Mouse (Mus musculus) cerebellum, adult (tissue): ENCODE data around the gene Syt13.

Experiments used
- ATAC-seq: cut with Nextera tagmentation; 2 replicates; pipeline ENCODE4 v1.9.2; 2017; ENCODE audit warnings: mild to moderate bottlenecking, moderate library complexity, mixed read lengths; ENCODE audit not compliant: insufficient number of reproducible peaks, low FRiP score, low TSS enrichment

Gene Syt13

DNA sequence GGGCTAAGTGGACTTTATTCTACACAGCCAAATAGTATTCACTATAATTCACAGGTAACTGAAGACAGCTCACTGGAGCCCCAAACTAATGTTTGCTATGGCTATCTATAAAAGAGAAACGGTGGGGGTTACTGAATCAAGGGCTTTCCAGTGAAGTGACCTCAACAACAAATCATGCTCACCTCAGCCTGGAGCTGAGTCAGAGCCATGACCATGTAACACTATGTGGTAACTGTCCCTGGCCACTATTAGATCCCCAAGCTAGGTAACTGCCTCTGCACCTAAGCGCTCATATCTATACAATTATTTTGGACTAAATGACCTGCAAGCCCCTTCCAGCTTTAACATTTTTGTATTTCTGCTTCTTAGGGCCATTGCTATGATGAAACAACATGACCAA lies 42.0 kb downstream of the Syt13 start:
- ATAC-seq: no peak

DNA sequence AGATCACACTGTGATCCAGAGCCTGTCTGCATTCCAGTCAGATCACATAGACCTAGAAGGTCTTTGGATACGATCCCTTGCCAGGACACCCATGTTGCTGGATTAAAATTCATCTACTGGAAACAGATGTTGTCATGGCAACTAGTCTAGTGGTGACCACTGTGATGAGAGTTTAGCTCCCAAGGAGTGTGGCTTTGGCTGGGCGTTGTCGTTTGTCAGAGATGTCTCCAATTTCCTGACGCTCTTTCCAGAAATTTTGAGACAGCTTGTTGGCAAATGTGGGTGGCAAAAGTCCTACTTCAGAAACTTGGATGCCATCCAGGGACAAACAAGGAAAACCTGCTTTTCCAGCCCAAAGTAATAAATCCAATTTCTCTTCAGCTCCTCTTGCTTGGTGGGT lies 43.7 kb downstream of the Syt13 start:
- ATAC-seq: no peak

DNA sequence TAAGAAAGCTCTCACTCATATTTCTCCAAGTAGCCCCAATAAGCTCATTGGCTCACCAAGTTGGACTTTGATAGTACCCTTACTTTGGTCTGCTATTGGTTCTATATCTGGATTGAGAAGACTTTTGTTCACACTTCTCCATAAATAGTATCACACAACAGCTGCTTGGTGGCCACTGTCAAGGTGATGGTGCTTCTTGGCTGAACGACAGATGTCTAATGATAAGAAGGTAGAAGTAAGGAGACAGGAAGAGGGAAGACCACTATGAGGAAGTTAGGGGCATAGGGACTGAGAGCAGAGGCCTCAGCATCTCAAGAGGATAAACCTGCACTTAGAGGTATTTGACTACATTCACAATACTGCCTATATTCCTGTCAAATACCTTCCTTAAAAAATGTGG lies 49.4 kb downstream of the Syt13 start:
- no peak for ATAC-seq

DNA sequence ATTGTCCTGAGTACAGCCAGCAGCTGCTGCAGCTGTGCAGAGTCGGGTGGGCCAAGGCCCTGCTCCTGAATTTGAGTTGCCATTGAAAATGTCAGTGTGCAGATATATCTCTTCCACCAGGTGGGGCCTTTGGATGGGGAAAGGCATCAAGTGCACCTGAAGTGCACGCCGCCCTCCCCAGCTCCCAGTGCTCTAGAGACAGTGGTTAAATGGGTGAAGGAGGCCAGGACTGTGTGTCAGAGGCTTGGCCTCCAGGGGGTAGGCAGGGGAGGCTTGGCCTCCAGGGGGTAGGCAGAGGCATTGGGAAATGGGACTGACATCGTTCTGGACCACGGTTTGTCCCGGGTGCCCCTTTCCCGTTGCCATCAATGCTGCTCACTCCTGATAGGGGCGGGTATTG lies 51.4 kb downstream of the Syt13 start:
- no peak for ATAC-seq

DNA sequence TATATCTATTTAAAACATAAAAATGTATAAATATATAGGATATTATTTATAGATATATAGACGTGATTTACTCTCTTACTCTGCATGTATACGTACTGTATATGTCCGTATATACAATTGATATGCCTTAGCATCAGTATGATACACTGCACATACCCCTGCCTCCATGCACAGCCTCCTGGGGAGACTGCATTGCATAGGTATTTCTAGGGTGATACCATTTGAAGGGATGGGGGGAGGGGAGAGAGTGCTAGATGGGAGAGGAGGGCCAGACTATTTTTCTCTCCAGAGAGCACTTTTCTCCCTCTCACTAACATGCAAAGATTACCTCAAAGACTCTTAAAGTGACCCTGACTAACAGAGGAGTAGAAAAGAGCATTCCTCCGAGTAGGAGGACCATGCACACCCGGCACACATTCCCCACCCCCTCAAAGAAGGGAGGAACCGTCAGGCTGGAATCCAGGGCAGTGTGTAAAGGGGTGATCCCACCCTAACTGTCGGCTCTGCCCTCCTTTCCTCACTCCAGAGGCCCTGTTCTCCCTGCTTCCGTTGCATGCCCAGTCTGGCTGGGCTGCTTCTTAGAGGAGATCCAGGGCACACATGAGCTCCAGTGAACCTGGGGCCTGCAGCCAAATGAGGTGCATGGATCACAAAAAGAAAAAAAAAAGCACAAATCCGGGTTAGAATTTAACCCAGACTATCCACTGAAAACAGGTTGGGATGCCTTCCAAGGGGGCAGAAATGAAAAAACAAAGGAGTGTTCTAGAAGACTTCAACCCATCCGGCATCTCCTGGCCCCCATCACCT lies 52.3 kb downstream of the Syt13 start:
- no peak for ATAC-seq

DNA sequence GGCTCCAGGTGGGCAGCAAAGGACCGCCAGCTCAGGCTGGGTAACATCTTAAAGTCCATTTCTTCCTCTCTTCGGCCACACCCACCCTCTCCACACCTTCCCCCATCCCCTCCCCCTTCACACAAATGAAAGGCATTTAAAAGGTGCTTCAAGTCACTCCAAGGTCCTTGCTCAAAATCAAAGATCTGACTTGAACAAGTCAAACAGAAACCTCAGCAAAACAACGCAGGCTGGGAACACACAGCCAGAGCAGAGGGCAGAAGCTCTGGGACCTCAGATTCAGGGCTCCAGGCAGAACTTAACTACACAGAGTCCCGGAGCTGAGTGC lies 52.9 kb downstream of the Syt13 start:
- no peak for ATAC-seq

DNA sequence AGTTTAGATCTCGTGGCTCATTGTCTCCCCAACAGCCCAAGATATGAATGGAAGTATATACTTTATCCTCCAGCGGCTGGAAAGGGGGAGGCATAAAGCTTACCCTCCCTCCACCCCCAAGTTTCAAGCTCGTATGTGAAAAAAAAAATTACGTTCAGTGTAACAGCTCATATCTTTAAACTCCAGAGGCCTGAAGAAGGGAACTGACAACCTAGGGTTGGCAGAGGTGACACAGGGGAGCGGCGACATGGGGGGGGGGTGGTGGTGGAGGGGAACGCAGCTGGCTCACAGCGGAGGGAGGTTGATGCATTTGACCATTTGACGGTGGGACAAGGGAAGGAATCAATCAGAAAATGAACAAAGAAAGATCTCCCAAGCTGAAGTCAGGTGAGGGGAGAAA lies 56.2 kb downstream of the Syt13 start:
- ATAC-seq: no peak

DNA sequence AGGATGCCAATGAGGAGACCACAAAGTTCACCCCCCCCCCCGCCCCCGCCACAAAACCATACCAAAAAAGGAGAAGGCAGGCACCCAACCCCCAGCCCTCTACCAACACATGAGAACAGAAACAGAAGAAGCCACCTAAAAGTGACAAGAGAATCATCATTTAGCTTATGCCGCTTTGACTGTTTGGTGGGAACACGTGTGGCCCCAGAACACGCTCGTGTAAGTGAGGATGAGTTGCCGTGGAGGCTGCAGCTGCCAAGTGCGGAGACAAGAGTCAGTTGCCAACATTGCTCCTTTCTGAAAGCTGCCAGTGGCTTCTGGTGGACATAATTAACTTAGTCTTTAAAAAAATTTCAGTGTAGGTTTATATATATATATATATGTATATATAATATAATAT lies 56.6 kb downstream of the Syt13 start:
- ATAC-seq: no peak

DNA sequence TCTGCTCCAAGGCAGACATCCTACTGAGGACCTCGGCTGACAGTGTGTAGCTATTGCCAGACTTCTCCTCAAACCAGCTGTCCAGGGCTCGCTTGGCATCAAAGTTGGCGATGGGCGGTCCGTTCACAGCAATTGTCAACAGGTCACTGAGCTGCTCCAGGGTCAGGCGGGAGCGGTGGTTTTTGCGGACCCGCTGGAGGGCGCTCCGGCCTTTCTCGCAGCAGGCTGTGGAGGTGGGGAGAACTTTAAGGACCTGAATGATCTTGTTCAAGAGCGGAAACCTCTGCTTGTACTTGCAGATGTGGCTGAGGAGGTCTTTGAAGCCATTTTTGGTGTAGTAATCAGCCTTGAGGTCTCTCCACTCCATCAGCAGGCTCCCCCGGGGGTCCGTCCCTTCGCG lies 57.2 kb downstream of the Syt13 start:
- ATAC-seq: no peak

DNA sequence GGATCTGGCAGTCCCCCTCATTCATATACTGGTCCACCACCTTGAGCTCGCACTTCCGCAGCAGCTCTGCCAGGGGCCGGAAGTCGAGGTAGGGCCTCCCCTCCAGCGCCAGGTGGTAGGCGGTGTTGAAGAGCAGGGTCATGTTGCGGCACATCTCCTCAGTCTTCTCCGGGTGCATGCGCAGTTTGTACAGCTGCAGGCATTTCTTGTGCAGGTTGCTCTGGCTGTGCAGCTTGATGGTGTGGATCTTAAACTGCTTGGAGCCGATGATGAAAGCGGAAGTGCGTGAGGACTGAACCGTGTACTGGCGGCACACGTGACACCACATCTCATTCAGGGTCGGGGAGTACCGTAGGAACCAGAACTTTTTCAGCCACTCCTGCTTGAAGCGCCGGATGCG lies 58.7 kb downstream of the Syt13 start:
- no peak for ATAC-seq

DNA sequence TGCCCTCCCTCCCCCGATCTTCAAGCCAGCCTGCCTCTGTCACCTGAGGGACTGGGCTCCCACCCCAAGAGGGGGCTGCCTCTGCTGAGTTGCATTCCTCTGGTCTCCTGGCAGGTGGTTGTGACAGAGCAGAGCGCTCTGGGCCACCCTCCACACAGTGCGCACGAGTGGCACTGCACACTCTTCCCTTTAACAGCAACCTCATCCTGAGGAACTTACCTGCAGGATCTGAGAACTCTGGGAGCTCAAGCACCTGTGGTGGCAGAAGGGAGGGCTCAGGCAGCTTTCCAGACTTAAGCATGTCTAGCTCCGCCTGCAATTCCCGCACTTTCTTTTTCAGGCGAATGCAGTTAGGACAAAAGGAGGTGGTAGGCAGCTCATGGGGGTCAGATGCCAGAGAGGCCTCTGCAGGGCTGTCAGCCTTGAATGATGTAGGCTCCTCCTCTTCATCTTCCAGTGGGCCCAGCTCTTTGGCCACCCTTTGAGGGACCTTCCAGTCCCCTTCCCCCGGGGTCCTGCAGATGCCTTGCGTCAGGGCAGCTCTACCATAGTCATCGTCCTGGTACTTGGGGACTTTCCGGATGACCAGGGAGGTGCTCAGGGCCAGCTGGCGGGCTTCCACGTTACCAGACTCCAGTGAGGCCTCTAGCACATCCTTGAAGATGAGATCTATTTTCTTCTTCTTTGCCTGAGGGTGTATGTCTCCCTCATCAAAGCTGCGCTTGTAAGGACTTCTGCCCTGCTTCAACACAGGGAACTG lies 60.3 kb downstream of the Syt13 start:
- ATAC-seq: no peak

DNA sequence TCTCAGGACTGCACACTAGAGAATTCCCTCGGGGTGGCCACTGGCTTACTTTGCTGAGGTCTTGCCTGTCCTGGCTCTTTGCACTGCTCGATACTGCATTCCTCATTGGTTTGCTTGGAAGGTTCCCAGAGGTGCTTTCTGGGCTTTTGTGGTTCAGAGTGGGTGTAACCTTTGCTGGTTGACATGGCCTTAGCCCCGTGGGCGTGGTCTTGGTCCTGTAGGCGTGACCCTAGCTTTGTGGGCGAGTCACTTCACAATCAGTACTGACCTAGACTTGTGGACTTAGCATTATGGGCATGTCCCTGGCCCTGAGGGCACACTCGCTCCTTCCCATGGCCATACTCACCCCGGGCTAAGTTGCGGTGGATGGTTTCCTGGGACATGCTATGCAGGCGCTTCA lies 65.3 kb downstream of the Syt13 start:
- no peak for ATAC-seq

DNA sequence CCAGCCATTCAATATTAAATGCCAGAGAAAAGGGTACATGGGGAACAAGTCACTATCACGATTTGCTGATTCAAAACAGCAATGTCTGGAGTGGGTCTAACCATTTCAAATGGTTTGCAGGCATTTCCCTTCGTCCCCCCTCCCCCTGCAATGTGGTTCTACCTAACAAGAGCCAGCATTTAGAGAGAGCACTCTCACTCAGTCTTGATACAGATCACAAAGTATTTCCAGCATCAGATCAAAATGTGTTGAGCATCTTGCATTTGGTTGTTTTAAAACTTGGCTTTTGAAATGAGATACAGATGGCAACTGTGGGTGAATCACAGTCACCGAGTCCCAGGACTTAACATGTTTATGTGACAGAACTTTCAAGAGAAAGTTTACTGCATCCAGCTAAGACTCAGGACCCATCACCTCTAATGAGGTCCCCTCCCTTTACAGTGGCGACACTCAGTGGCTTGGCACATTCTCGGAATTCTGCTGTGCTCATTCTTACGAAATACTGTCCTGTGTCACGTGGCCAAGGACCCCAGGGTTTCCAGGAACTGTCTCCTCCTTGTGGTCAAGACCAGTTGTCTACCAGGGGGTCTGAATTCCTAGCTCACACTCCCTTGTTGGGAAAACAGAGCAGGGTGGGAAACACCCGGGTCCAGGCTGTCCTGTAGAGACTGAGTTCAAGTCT lies 67.8 kb downstream of the Syt13 start:
- no peak for ATAC-seq

DNA sequence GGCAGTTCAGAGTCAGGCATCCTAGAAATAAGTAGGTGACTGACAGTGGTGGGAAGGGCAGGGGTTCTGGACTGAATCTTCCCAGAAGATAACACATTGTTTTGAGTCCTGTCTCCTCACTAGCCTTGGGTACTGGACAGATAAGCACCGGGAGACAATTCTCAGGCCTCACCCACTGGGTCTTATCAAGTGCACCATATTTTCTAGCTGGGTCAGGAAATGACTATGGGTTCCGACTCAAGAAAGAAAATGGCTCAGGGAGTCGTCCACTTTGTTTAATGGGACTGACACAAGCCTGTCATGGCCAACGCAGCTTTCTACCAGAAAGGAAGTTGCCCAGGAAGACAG lies 68.3 kb downstream of the Syt13 start:
- no peak for ATAC-seq

DNA sequence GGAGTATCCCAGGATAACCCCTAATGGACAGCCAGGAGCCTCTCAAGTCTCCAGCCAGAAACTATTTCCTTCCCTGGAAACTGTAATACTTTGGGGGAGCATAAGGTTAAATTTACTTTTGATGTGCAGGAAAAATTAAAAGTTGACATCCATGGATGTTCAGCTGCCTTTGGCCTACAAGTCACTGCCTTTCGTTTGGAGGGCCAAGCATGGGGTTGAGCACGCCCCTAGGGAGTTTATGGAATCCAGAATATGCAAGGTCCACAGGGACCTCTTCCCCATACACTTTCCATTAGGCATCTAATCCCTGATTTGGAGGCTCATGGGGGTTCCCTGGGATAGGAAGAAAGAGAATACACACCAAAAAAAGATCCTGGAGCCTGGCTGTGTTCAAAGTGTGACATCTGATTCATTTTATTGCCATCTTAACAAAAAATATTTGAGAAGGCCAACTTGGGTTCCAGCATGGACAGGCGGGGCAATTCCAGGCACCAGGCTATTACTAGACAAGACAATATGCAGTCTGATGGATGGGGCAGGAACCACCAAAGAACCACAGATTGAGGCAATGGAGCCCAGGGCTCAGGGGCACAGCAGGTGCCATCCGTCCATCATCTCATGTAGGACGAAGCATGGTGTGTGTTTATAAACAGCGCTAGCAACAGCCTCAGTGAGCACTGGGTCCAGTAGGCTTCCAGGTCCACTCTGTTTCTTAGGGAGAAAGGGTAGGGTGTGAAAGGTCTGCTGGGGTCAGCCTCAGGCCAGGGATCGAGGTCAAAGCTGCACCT lies 69.6 kb downstream of the Syt13 start:
- no peak for ATAC-seq

DNA sequence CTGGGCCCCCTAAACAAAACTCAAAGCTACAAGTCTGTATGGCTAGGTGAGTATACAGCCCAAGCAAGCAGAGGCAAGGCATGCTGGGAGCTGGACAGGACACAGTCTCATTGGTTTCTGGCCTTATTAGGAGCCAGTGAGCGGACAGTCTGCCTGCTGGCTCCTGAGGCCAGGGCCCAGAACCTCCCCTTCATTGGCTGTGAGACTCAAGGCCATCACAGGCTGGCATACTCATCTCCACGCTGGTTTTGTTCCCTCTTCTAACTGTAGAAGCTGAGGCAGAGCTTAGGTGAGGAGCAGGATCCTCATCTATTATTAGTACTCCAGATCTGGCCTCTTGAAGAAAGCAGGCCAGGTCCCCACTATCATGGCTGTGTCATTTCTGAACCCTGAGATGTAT lies 70.3 kb downstream of the Syt13 start:
- no peak for ATAC-seq

DNA sequence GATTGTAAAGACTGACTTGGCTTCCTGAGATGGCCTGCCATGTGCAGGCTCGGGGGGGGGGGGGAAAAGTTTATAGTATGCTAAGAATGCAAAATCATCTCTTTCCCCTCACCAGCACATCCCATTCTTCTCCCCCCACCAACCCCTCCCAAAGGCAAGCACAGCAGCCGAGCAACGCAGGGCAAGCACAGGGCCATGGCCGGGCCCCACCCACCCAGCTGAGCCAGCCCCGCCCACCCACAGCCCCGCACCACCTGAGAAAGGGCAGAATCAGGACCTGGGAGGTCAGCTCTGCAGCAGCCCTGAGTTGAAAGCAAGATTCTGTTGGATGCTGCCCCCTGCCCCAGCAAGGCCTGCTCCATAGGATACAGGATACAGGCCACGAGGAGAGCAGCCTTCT lies 70.7 kb downstream of the Syt13 start:
- no peak for ATAC-seq

DNA sequence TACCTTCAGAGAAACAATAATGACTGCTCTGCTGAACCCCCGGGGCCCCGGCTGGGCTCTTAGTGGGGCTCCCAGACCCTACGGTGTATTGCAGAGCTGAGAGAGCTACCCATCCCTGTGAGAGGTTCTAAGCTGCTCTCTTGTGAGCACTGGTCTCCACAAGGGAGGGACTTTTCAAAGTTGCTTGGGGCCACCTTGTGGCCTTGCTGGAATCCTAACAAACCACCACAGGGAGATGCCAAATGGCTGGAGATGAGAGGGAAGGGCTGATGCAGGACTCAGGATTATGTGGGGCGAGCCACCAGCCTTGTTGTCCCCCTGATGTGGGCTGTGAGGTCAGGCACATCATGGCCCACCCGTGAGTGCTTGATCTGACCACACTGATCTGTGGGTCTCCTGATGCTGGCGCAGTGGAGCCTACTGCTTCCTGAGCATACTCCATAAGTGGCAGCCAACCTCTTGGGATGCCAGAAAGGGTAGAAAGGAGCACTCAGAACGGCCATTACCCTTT lies 72.3 kb downstream of the Syt13 start:
- no peak for ATAC-seq

DNA sequence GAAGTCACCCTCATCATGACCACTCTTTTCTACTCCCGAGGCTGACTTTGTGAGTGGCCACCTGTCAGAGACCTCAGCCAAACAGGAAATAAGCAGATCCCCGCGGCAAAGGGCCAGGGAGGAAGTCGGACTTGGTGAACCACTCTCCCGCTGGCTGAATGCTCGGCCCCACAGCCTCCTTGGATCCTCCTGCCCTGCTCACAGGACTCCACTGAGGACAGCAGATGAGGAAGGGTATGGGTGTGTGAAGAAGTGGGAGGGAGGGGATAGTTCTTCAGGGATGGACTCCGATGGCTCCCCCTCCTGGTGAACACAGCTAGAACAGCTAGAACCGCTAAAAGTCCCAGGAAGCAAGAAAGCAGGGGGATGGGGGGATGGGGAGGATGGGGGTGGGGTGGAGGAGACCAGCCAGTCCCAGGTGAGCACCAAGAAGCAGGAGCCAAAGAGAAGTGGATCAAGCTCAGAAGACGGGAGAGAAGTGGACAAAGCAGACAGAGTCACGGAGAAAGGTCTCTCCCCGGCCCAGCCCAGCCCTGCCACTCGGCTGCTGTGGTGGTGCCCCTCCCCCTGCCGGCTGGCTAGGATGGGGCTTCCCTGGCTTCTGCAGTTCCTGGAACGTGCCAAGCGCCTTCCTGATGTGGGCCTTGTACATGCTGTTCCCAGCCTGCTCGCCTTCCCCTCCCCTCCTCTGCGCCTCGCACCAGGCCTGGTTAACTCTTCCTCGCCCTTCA lies 73.2 kb downstream of the Syt13 start:
- ATAC-seq: no peak

DNA sequence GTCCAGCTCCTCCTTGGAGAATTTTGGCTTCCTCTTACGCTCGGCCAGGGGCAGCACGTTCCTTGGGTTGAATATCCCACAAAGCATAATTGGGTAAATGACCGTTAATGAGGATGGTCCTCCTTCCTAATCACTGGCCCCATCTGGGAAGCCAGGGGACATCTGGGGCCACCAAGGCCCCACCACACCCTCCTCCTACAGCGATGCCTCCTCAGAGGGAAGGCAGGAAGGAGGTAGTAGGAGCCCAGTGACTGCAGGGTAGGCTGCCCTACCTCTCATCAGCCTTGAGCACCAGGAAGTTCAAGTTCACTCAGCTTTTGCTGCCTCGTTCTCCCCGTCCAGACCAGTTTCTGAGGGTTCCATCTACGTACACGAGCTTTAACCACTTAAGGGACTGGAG lies 74.7 kb downstream of the Syt13 start:
- no peak for ATAC-seq
